Mouse (Mus musculus): ENCODE data around the gene Psen2. TPM values are rescaled to one million over a fixed set of nuclear protein-coding genes. Genes with fewer than 3 reads are reported as not detected.

Psen2 gene
- polyA plus RNA-seq, 1 experiment from 2014 or later, result 11.5 TPM

DNA sequence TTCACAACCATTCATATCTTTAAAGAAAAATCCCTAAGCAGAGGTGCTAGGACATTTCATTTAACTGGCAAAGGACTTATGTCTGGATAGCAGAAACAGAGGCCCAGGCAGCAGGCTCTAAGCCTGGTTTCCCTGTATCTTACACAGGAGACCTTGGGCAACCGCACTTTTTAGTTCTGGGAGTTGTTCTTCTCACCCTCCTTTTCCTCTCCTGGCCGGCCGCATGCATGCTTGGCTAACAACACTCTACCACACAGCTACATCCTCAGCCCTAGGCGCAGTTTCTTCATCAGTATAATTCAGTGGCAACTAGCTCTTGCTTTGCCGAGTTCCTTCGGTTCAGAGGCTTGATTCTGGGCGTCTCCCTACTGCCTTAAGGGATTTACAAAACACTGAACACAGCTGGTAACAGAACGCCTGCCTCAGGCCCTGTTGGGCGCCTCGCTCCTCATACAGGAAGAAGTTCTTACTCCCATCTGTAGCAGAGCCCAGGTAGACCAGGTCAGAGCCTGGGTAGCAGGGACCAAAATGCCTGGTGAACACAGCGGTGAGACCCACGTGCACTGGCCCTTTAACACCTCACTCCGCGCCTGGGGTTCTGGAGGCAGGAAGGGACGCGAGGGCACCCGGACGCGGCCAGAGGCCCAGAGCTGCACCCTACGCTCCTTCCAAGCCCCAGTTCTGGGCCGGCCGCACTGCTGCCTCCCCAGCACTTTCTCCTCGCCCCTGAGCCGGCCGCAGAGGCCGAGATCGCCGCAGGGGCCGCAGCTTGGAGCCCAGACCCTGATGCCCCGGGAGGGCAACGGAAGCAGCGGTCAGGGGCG is 7.7 kb downstream of the Psen2 start:
- Histone ChIP-seq H3K4me1 (replicated peaks) (peaks cover 22% of the 10 kb centered on the region), H3K9me3 (no peaks in the 10 kb centered on the region), H3K9ac (peak overlapping the region; percentile 92), H3K4me2 (peak overlapping the region; percentile 97), H3K36me3 (no peaks in the 10 kb centered on the region), H3K4me3 (peak overlapping the region; percentile 89), H3K27me3 (peaks cover 12% of the 10 kb centered on the region), H3K27ac (peak overlapping the region; percentile 80)
- WGBS, result 3% methylated on average over 33 of the region's 33 CpGs
- ATAC-seq (ENCODE audit: low FRiP score), result peak; percentile 60

DNA sequence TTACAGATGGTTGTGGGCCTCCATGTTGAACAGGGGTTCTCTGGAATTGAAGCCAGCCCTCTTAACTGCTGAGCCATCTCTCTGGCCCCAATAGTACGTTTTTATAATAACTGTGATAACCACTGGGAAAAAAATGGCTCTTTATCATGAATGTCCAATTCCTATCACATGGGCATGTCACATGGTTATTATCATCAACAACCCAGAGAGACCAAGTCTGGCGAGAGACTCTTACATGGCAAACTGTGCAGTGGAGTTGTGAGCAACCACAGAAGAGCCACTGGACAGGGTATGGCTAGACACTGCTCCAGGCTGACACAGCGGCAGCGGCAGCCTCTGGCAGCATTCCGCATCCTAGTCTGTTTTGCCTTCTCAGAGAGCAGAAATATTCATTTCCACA is 8.9 kb downstream of the Psen2 start:
- H3K27me3 ChIP-seq, result peaks cover 12% of the 10 kb centered on the region
- no peak overlapping the region for H3K9ac ChIP-seq
- no peak overlapping the region for H3K4me3 ChIP-seq
- no peak for ATAC-seq (ENCODE audit: low FRiP score)
- no peak overlapping the region for H3K4me2 ChIP-seq
- no peaks in the 10 kb centered on the region for H3K9me3 ChIP-seq
- peaks cover 32% of the 10 kb centered on the region for H3K4me1 ChIP-seq (replicated peaks)
- no peaks in the 10 kb centered on the region for H3K36me3 ChIP-seq
- H3K27ac ChIP-seq, result no peak overlapping the region
- whole genome bisulfite sequencing, result 91% methylated on average over 5 of the region's 5 CpGs

DNA sequence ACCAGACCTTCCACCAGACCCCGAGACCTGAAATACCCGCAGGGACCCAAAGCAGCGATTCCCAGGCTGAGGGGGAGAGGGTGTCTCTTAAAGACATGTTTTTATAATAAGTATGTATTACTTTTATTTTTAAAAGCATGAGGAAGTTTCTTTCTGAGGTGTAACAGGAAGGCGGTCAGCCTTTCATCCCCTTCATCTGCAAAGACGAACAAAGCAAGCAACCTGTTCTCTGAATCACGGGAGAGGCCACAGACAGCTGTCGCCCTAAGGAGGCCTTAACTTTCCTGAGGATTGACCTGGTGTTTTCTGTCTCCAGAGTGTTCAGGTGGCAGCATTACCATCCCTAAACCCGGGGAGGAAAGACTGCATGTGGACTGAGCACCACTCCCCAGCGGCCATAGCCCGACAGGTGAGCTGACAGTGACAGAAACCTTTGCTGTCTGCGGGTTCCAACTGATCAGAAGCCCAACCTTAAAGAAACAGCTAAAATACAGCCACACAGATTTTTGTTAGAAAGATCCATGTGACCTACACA is 10.5 kb downstream of the Psen2 start:
- Histone ChIP-seq H3K4me1 (replicated peaks) (peaks cover 32% of the 10 kb centered on the region), H3K36me3 (no peaks in the 10 kb centered on the region), H3K4me3 (no peak overlapping the region), H3K27me3 (peaks cover 12% of the 10 kb centered on the region), H3K27ac (no peak overlapping the region), H3K9ac (no peak overlapping the region), H3K4me2 (no peak overlapping the region), H3K9me3 (no peaks in the 10 kb centered on the region)
- WGBS, result 87% methylated on average over 11 of the region's 11 CpGs
- ATAC-seq (ENCODE audit: low FRiP score), result no peak

DNA sequence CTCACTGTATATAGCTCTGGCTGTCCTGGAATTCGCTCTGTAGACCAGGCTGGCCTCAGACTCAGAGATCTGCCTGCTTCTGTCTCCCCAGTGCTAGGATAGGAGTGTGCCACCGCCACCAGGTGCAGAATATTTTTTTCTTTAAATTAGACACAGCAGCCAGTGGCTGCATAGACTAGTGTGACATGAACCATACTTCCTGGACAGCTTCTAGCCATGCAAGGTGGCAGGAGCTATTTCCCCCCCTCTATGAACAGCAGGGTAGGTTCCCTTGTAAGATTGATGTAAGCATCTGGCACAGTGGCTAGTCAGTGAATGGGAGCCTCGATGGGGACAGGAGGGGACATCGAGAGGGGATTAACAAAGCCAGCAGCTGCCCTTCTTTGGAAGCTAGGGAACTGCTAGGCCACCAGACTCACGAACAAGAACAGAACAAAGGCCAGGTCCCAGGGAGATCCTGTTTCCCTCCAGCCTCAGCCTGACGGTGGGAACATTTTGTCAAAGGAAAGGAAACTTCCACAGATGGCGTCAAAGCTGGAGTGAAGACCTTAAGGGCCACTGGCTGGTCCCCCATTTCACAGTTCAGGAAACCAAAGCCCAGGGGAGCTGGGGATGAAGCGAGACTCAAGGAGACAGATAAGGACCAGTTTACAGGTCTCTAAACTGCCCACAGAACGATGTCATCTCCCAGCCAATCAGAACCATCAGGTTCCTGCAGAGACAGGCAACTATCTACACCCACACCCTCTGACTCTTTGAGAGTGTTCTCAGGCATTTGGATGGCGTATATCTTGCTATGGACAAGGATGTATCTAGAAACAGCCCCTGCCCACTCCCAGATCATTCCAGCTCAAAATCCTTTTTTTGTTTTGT is 11.8 kb downstream of the Psen2 start:
- ATAC-seq (ENCODE audit: low FRiP score), result no peak
- no peak overlapping the region for H3K9ac ChIP-seq
- no peak overlapping the region for H3K27ac ChIP-seq
- no peak overlapping the region for H3K4me2 ChIP-seq
- H3K4me3 ChIP-seq, result no peak overlapping the region
- H3K4me1 ChIP-seq (replicated peaks), result peaks cover 26% of the 10 kb centered on the region
- 48% methylated on average over 10 of the region's 10 CpGs for WGBS
- H3K27me3 ChIP-seq, result peaks cover 12% of the 10 kb centered on the region
- H3K36me3 ChIP-seq, result no peaks in the 10 kb centered on the region
- H3K9me3 ChIP-seq, result no peaks in the 10 kb centered on the region

DNA sequence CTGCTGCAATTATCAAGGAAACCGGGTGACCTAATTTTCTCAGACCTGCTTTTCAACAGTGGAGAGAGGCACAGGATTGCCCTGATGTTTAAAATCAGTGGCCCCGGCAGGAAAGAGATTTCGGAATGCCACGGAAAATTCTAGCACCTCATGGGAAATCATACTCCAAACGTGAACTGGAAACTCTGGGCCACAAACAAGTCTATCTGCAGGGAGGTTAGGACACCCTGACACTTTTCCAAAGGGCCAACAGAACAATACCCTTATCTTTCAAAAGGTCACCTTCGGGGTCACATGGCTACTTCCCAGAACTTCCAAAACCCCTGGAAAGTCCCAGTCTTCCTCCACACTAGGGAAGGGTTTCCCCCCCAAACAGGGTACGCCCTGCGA is 12.8 kb downstream of the Psen2 start:
- Histone ChIP-seq H3K9ac (no peak overlapping the region), H3K27me3 (peaks cover 12% of the 10 kb centered on the region), H3K4me1 (replicated peaks) (peaks cover 21% of the 10 kb centered on the region), H3K36me3 (no peaks in the 10 kb centered on the region), H3K27ac (no peak overlapping the region), H3K4me2 (0 out of 2 replicates have a peak overlapping the region, but pooled peaks have one; percentile 37), H3K9me3 (no peaks in the 10 kb centered on the region), H3K4me3 (no peak overlapping the region)
- WGBS, result 63% methylated on average over 8 of the region's 8 CpGs
- ATAC-seq (ENCODE audit: low FRiP score), result no peak

DNA sequence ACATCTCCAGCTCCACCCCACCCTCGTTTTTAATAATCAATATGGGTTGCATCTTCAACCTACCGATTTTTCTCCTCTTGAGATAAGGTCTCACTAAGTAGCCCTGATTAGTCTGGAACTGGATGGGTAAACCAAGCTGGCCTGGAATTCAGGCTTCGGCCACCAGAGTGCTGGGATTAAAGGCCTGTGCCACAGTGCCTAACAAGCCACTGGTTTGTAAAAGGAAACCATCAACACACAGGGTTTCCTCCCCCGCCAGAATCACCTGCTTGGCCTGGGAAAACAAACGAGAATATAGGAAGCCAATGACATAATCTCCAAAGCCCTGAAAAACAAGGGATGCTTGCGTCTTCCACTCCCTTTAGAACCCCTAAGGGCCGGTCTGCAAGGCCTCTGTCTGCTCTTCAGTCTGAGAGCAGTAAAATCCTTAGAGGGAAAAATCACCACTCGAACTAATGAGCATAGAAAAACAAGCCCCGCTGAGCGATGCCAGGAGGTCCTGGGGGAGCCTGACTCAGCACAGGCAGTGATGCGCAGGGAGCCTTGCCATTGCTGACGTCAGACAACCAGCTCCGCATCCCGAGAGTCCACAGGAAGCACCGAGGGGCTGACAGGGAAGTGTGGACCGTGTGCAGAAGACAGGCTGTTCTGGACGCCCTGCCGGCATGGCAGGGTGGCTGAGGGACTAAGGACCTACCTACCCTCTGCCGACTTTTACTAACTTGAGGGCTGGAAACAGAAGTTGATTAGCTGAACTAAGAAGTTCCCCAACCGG is 13.4 kb downstream of the Psen2 start:
- Histone ChIP-seq H3K36me3 (no peaks in the 10 kb centered on the region), H3K9me3 (no peaks in the 10 kb centered on the region), H3K4me1 (replicated peaks) (peaks cover 15% of the 10 kb centered on the region), H3K27ac (0 out of 2 replicates have a peak overlapping the region, but pooled peaks have one; percentile 12), H3K4me2 (peak overlapping the region; percentile 37), H3K9ac (peak overlapping the region; percentile 44), H3K4me3 (no peak overlapping the region), H3K27me3 (peaks cover 10% of the 10 kb centered on the region)
- WGBS, result 23% methylated on average over 20 of the region's 20 CpGs
- ATAC-seq (ENCODE audit: low FRiP score), result peak; percentile 76

DNA sequence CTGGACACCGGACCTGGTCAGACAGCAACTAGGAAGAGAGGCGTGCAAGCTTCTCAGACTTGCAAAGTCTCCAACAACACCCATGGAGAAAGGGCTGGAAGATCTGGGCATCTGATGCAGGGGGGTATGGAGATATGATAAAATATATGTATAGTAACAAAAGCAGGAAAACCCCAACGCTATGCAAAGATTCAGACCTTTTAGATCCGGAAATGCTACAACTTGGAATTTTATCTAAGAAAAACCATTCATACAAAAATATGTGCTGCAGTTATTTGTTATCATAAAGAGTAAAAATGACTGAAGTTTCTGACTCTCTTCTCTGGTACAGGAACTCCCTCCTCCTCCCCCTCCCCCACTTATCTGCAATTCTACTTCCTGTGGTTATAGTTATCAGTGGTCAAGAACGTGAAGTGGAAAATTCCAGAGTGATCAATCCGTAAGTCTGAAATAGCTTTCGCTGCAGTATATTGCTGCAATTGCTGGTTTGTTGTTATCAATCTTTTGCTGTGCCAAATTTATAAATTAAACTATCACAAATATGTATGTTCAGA is 14.6 kb downstream of the Psen2 start:
- Histone ChIP-seq H3K4me1 (replicated peaks) (peaks cover 10% of the 10 kb centered on the region), H3K9me3 (no peaks in the 10 kb centered on the region), H3K36me3 (no peaks in the 10 kb centered on the region), H3K27me3 (0 out of 2 replicates have a peak, but pooled peaks cover 3% of the 10 kb centered on the region), H3K9ac (no peak overlapping the region), H3K4me3 (no peak overlapping the region), H3K4me2 (no peak overlapping the region), H3K27ac (no peak overlapping the region)
- ATAC-seq (ENCODE audit: low FRiP score), result no peak
- 92% methylated on average over 7 of the region's 7 CpGs for WGBS

DNA sequence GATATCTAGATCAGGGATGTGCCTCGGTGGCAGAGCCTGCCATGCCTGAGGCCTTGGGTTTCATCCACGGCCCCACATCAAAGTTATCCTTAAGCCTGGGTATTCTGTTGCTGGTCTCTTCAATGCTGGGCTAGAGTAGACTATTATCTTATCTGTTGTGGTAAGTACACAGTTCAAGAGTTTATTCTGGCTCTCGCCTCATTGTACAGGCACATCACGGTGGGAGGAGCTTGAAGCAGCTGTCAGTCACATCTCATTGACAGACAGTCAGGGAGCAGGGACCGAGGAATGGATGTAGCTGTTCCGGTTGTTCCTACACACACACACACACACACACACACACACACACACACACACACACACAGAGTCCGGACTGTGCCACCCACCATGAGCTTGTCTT is 15.3 kb downstream of the Psen2 start:
- Histone ChIP-seq H3K36me3 (no peaks in the 10 kb centered on the region; the same call in 1 of the 2 replicates), H3K9ac (no peak overlapping the region), H3K27me3 (0 out of 2 replicates have a peak, but pooled peaks cover 3% of the 10 kb centered on the region), H3K4me3 (no peak overlapping the region), H3K4me2 (no peak overlapping the region), H3K4me1 (replicated peaks) (peaks cover 10% of the 10 kb centered on the region), H3K27ac (no peak overlapping the region), H3K9me3 (no peaks in the 10 kb centered on the region)
- ATAC-seq (ENCODE audit: low FRiP score), result no peak
- WGBS, result 88% methylated on average over 7 of the region's 7 CpGs

DNA sequence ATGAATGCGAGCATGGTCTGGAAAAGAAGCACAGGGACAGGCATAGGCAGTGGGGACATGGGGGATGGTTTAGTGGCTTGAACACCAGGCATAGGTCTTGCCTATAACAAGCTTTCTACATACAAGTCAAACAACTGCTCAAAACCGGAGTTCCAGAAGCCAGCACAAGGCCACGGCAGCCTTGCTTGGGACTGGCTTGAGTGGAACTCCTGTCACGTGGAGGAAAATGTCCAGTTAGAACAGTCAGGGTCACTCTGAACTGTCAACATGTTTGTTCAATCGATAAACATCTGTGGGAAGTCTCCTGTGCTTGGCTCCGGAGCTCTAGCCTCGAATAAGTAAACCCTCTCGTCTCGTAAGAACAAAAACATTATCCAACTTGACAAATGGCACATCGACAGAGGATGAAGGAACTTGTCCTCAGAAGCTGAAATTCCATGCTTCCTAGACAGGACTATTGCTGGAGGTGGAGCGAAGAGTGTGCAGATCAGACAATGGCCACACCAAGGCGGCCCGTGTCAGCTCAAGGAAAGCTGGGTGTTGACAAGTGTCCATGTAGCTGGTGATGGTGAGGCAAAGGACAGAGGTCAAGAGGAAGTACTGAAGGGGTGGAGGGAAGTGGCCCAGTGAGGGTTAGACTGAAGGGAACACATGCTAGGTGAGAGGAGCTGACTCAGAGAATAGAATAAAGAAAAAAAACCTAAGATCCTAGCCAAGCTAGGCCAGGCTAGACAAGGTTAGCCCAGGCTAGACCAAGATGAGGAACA is 17.3 kb downstream of the Psen2 start:
- H3K4me3 ChIP-seq, result no peak overlapping the region
- no peak overlapping the region for H3K9ac ChIP-seq
- no peaks in the 10 kb centered on the region; the same call in none of the 2 replicates for H3K36me3 ChIP-seq
- peaks cover 10% of the 10 kb centered on the region for H3K4me1 ChIP-seq (replicated peaks)
- ATAC-seq (ENCODE audit: low FRiP score), result no peak
- H3K9me3 ChIP-seq, result no peaks in the 10 kb centered on the region
- H3K27ac ChIP-seq, result no peak overlapping the region
- H3K27me3 ChIP-seq, result no peaks in the 10 kb centered on the region
- 88% methylated on average over 13 of the region's 13 CpGs for WGBS
- H3K4me2 ChIP-seq, result no peak overlapping the region

DNA sequence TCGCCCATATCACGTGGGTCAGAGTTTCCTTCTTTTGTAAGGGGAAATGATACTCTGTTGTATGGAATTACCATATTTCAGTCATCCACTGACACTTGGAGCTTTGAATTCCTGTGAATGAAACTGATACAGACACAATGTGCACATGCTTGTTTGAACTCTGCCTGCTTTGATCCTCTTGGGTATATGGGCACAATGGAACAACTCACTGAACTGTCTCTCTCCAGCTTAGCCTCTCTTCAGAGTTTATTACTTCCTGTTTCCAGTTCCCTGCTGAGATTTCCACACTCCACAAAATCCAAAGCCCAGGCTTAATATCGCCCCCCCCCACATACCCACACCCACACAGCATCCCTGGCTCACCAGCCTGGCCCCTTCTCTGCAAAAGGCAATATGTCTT is 31.5 kb downstream of the Psen2 start:
- ATAC-seq (ENCODE audit: low FRiP score), result no peak
- peaks cover 3% of the 10 kb centered on the region for H3K36me3 ChIP-seq
- WGBS, result 60% methylated on average over 3 of the region's 3 CpGs
- no peak overlapping the region for H3K4me3 ChIP-seq
- no peak overlapping the region for H3K4me2 ChIP-seq
- peaks cover 2% of the 10 kb centered on the region for H3K4me1 ChIP-seq (replicated peaks)
- H3K9ac ChIP-seq, result no peak overlapping the region
- no peaks in the 10 kb centered on the region for H3K9me3 ChIP-seq
- H3K27me3 ChIP-seq, result no peaks in the 10 kb centered on the region
- no peak overlapping the region for H3K27ac ChIP-seq

DNA sequence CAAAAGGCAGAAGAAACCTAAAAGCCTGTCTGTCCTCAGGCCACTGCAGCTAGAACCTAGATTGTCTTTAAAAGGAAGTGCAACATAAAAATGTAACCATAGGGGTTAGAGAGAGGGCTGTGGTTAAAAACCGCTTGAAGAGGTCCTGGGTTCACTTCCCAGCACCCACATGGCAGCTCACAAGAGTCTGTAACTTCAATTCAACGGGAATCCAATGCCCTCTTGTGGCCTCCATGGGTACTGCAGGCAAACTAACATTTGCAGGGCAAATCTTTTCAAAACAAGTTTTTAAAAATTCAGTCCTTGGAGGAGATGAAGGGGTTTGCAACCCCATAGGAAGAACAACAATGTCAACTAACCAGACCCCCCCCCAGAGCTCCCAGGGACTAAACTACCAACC is 32.7 kb downstream of the Psen2 start:
- Histone ChIP-seq H3K4me2 (no peak overlapping the region), H3K27me3 (no peaks in the 10 kb centered on the region), H3K9me3 (no peaks in the 10 kb centered on the region), H3K4me3 (no peak overlapping the region), H3K9ac (no peak overlapping the region), H3K4me1 (replicated peaks) (peaks cover 13% of the 10 kb centered on the region), H3K27ac (no peak overlapping the region), H3K36me3 (peaks cover 3% of the 10 kb centered on the region)
- WGBS, result 31% methylated on average over 2 of the region's 2 CpGs
- no peak for ATAC-seq (ENCODE audit: low FRiP score)
